Mouse (Mus musculus) MEL (cell line): ENCODE data around the gene P2rx1.

Experiments used
- CTCF ChIP-seq, 3 experiments: IDR thresholded peaks in 2 of 3; conservative IDR thresholded peaks in 1 of 3; 2 replicates each; pipeline ENCODE4 v1.5.1; 2011 to 2012; ENCODE audit warnings: low read length in 3 of 3, low read depth in 2 of 3, mild to moderate bottlenecking in 2 of 3, improper control_type of control experiment in 1 of 3, inconsistent platforms in 1 of 3, mixed read lengths in 1 of 3, moderate library complexity in 1 of 3; ENCODE audit not compliant: control insufficient read depth in 1 of 3, insufficient read depth in 1 of 3, poor library complexity in 1 of 3, severe bottlenecking in 1 of 3
- ELF1 ChIP-seq: IDR thresholded peaks from 2 replicates; pipeline ENCODE4 v1.6.1; 2014; ENCODE audit warnings: low read depth, mild to moderate bottlenecking, inconsistent platforms, low read length, improper control_type of control experiment, moderate library complexity
- ETS1 ChIP-seq: IDR thresholded peaks from 2 replicates; pipeline ENCODE4 v1.6.1; 2012; ENCODE audit warnings: low read depth, mild to moderate bottlenecking, inconsistent platforms, low read length, improper control_type of control experiment, moderate library complexity
- MAFK ChIP-seq: IDR thresholded peaks from 2 replicates; pipeline ENCODE4 v1.6.1; 2011; ENCODE audit warnings: low read depth, mild to moderate bottlenecking, low read length, improper control_type of control experiment, borderline replicate concordance
- NRF1 ChIP-seq: IDR thresholded peaks from 2 replicates; pipeline ENCODE4 v1.6.1; 2014; ENCODE audit warnings: low read depth, mild to moderate bottlenecking, inconsistent platforms, low read length, improper control_type of control experiment, moderate library complexity; ENCODE audit not compliant: poor library complexity, insufficient read depth, severe bottlenecking
- POLR2A ChIP-seq, 2 experiments: IDR thresholded peaks; 2 replicates each; pipeline ENCODE4 v1.6.1; 2011 to 2012; ENCODE audit warnings: low read length in 2 of 2, mild to moderate bottlenecking in 2 of 2, control low read depth in 1 of 2, improper control_type of control experiment in 1 of 2, low read depth in 1 of 2, moderate library complexity in 1 of 2; ENCODE audit not compliant: control insufficient read depth in 1 of 2, insufficient read depth in 1 of 2, poor library complexity in 1 of 2
- TAL1 ChIP-seq: IDR thresholded peaks from 2 replicates; pipeline ENCODE4 v1.6.1; 2012; ENCODE audit warnings: mild to moderate bottlenecking, inconsistent platforms, low read length, moderate library complexity, mixed read lengths
- ZNF384 ChIP-seq: IDR thresholded peaks from 2 replicates; pipeline ENCODE4 v1.6.1; 2012; ENCODE audit warnings: low read depth, mild to moderate bottlenecking, inconsistent platforms, low read length, improper control_type of control experiment

- no peak for TF ChIP-seq MAFK
- no peak for TF ChIP-seq NRF1
- TF ChIP-seq CTCF (IDR thresholded peaks at IDR 0.05 in 2 of 3, conservative IDR thresholded peaks at IDR 0.05 in 1 of 3; ENCODE audit: control insufficient read depth in 1 of 3, insufficient read depth in 1 of 3, low read depth in 2 of 3, low read length in 3 of 3, poor library complexity in 1 of 3, severe bottlenecking in 1 of 3), result no peak
- no peak for TF ChIP-seq POLR2A (IDR thresholded peaks at IDR 0.05; ENCODE audit: control insufficient read depth in 1 of 2, insufficient read depth in 1 of 2, low read depth in 1 of 2, low read length in 2 of 2, poor library complexity in 1 of 2)
- no peak for TF ChIP-seq ELF1
- no peak for TF ChIP-seq ZNF384
- TF ChIP-seq TAL1, result no peak
- TF ChIP-seq ETS1, result no peak
These were observed 32.1 kb downstream of the P2rx1 start for GRCm38 (mm10) chr11:73030821-73031498.
